Mouse (Mus musculus): Measurements from ENCODE around the gene Rps8. TPM values are rescaled to one million over a fixed set of nuclear protein-coding genes. Genes with fewer than 3 reads are reported as not detected.

Rps8 gene
- polyA plus RNA-seq, 1 experiment from 2014 or later: 830 TPM

Small RNA genes within 50 kb of the gene (microRNA-seq; reads per million reads assigned to microRNA genes)
- not detected for gene Gm22398

Other genes starting within 250 kb of the Rps8 start
- 97.8 and 101 TPM in 2 replicates for gene Urod, start 161.8 kb downstream of the Rps8 start, polyA plus RNA-seq (2016; fragmentation: Nextera tagmentation; extraction: Ambion mirVana)
- 9.7 and 11.9 TPM in 2 replicates for gene Hectd3, start 160.9 kb downstream of the Rps8 start, polyA plus RNA-seq (2016; fragmentation: Nextera tagmentation; extraction: Ambion mirVana)
- gene Eif2b3, start 136.8 kb downstream of the Rps8 start, polyA plus RNA-seq (2016; fragmentation: Nextera tagmentation; extraction: Ambion mirVana): 48.4 and 56.4 TPM in 2 replicates
- 12.8 and 15.7 TPM in 2 replicates for gene Ptch2, start 60.2 kb downstream of the Rps8 start, polyA plus RNA-seq (2016; fragmentation: Nextera tagmentation; extraction: Ambion mirVana)
- gene Btbd19, start 30.5 kb downstream of the Rps8 start, polyA plus RNA-seq (2016; fragmentation: Nextera tagmentation; extraction: Ambion mirVana): 4.4 and 5.4 TPM in 2 replicates
- 0.14 TPM in 1 of 2 replicates, not detected in the other for gene Tctex1d4, start 29.4 kb downstream of the Rps8 start, polyA plus RNA-seq (2016; fragmentation: Nextera tagmentation; extraction: Ambion mirVana)
- 36.8 and 41.3 TPM in 2 replicates for gene Plk3, start 22.3 kb downstream of the Rps8 start, polyA plus RNA-seq (2016; fragmentation: Nextera tagmentation; extraction: Ambion mirVana)
- gene Kif2c, start 26.4 kb upstream of the Rps8 start, polyA plus RNA-seq (2016; fragmentation: Nextera tagmentation; extraction: Ambion mirVana): 107 and 113 TPM in 2 replicates
- gene Tmem53, start 95.7 kb upstream of the Rps8 start, polyA plus RNA-seq (2016; fragmentation: Nextera tagmentation; extraction: Ambion mirVana): 8.2 and 8.7 TPM in 2 replicates
- gene Armh1, start 95.9 kb upstream of the Rps8 start, polyA plus RNA-seq (2016; fragmentation: Nextera tagmentation; extraction: Ambion mirVana): 0.22 and 0.36 TPM in 2 replicates

All from midbrain, embryonic 10.5 days (tissue).